Mouse (Mus musculus) heart, embryonic 14.5 days (tissue): ENCODE measurements around the gene Bmpr1b. TPM values are rescaled to one million over a fixed set of nuclear protein-coding genes. Genes with fewer than 3 reads are reported as not detected.

Experiments used
- ATAC-seq: fragments of 200-750 bp; cut with Nextera tagmentation; 2 replicates; pipeline ENCODE4 v1.8.0; 2017; ENCODE audit warnings: low read depth, moderate TSS enrichment; ENCODE audit not compliant: insufficient number of reproducible peaks, insufficient read depth, low FRiP score
- H3K27ac ChIP-seq, 2 experiments: fragments of 200-500 bp in 1 of 2; fragments of 300-500 bp in 1 of 2; sonication (generic) in 1 of 2; replicated peaks in 1 of 2; 2 replicates each; pipeline ENCODE4 v1.5.1; 2012 to 2014; ENCODE audit warnings: low read depth in 2 of 2, low read length in 2 of 2, control low read depth in 1 of 2, mild to moderate bottlenecking in 1 of 2, mixed read lengths in 1 of 2; ENCODE audit not compliant: control insufficient read depth in 1 of 2, insufficient read depth in 1 of 2
- H3K27me3 ChIP-seq: fragments of 300-500 bp; sonication (generic); 2 replicates; pipeline ENCODE4 v1.6.1; 2014; ENCODE audit warnings: mild to moderate bottlenecking, low read length, control low read depth; ENCODE audit not compliant: control insufficient read depth, insufficient read depth
- H3K36me3 ChIP-seq: fragments of 300-500 bp; sonication (generic); 2 replicates; pipeline ENCODE4 v1.6.1; 2014; ENCODE audit warnings: mild to moderate bottlenecking, control low read depth, low read length, mixed read lengths; ENCODE audit not compliant: control insufficient read depth, insufficient read depth
- H3K4me1 ChIP-seq, 2 experiments: fragments of 200-500 bp in 1 of 2; fragments of 300-500 bp in 1 of 2; sonication (generic) in 1 of 2; 2 replicates each; pipeline ENCODE4 v1.6.1; 2012 to 2014; ENCODE audit warnings: low read length in 2 of 2, control low read depth in 1 of 2, mixed read lengths in 1 of 2; ENCODE audit not compliant: control insufficient read depth in 2 of 2, insufficient read depth in 2 of 2
- H3K4me2 ChIP-seq: fragments of 300-500 bp; sonication (generic); 2 replicates; pipeline ENCODE4 v1.6.1; 2014; ENCODE audit warnings: mild to moderate bottlenecking, low read length
- H3K4me3 ChIP-seq, 2 experiments: fragments of 200-500 bp in 1 of 2; fragments of 300-500 bp in 1 of 2; sonication (generic) in 1 of 2; 2 replicates each; pipeline ENCODE4 v1.5.1; 2012 to 2014; ENCODE audit warnings: low read length in 2 of 2, mild to moderate bottlenecking in 2 of 2, control low read depth in 1 of 2, low read depth in 1 of 2, moderate library complexity in 1 of 2; ENCODE audit not compliant: control insufficient read depth in 1 of 2, insufficient read depth in 1 of 2
- H3K9ac ChIP-seq: fragments of 300-500 bp; sonication (generic); 2 replicates; pipeline ENCODE4 v1.6.1; 2014; ENCODE audit warnings: mild to moderate bottlenecking, low read length
- H3K9me3 ChIP-seq: fragments of 300-500 bp; sonication (generic); 2 replicates; pipeline ENCODE4 v1.6.1; 2016; ENCODE audit warnings: low read length, control low read depth; ENCODE audit not compliant: control insufficient read depth
- WGBS: fragments of 180-500 bp; shearing (Covaris S2); extraction: QIAGEN DNeasy Blood & Tissue Kit; methylation state at CpG from one replicate; pipeline ENCODE4 v1.1.7; 2014; 5-methylcytosine and 5-hydroxymethylcytosine counted together
- polyA plus RNA-seq: library from polyadenylated mRNA; unstranded; fragments of >200 nt; fragmentation: Nextera tagmentation; extraction: Ambion mirVana; gene quantifications from 2 replicates; pipeline ENCODE4 v1.2.1, GENCODE M21; 2014

The Bmpr1b gene
- polyA plus RNA-seq, 1 experiment from 2014 or later: 0.70 TPM

DNA sequence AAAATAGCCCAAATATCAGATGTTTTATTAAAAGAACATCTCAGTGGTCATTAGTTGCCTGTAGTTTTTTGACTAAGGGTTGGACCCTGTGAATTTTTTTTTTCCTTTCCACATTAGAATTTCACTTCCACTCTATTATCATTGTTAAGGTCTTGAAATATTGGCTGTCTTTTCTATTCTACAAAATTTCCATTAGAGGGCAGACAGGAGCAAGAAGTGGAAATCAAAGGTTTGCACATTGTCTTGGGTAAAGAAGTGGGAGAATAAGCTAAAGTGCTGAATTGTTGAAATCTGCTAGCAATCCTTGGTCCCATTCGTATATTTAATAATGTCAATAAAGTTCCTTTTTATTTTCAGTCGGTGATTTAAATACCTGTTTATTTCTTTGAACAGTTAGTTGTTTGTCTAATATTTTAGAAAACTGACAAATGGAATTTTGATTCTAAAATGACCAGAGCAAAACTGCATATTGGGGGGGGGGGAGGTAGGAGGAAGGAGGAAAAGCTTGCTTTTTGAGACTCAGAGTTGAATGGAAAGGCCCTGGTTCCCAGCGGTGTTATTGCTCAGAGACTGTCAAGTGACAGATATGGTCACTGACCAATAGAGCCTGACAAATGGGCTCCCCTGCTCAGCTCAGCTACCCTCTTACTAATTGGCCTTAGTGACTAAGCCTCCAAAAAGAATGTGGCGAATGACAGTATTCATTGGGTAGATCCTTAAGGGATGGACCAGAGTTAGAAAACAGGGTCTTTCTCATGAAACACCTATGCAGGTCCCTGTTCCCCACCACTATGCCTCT lies 281.6 kb downstream of the Bmpr1b start:
- H3K4me1 ChIP-seq: no peaks in the 10 kb centered on the region
- no peak overlapping the region for H3K9ac ChIP-seq
- no peak overlapping the region for H3K27ac ChIP-seq
- H3K27me3 ChIP-seq: no peaks in the 10 kb centered on the region
- no peaks in the 10 kb centered on the region for H3K9me3 ChIP-seq
- H3K36me3 ChIP-seq: no peaks in the 10 kb centered on the region
- no peak overlapping the region for H3K4me2 ChIP-seq
- H3K4me3 ChIP-seq: no peak overlapping the region
- 47% methylated on average over 4 of the region's 4 CpGs for WGBS
- no peak for ATAC-seq

DNA sequence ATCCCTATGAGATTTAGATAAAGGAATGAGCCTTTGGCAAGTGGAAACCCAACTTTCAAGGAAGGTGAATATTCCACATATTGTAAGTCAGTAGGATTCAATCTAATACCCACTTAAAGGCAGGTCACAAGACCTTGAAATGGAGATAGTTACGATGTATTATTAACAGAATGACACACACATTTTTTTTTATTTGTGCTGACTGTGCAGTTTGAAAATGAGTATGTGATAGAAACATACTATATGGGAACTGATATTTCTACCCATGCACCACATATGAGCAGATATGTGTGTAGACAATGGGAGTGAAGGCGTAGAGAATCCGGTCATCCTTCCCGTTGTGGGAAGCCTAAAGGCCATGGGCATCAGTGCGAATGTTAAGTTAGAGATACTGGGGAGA lies 285.0 kb downstream of the Bmpr1b start:
- 88% methylated on average over 5 of the region's 5 CpGs for WGBS
- ATAC-seq: no peak
- Histone ChIP-seq H3K27ac (no peak overlapping the region), H3K9me3 (no peaks in the 10 kb centered on the region), H3K9ac (no peak overlapping the region), H3K4me1 (no peaks in the 10 kb centered on the region), H3K36me3 (no peaks in the 10 kb centered on the region), H3K4me3 (no peak overlapping the region), H3K27me3 (no peaks in the 10 kb centered on the region), H3K4me2 (no peak overlapping the region)

DNA sequence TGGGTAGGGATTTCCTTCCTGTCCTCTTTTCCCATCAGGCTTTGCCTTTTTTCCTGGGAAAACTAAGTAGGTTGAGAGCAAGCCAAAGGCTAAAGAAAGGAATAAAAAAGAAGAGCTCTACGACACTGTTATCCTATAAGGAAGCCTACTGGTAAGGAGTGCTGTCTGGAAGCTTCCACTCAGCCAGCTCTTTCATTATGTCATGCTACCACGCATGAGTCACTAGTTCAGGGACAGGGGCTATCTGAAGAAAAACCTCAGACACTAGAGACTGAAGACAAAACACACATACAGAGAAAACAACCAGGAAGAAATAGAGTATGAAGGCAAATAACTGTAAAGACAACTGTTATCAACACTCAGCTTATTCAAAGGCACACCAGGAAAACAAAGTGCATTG lies 286.7 kb downstream of the Bmpr1b start:
- H3K27ac ChIP-seq: no peak overlapping the region
- H3K27me3 ChIP-seq: no peaks in the 10 kb centered on the region
- no peaks in the 10 kb centered on the region for H3K9me3 ChIP-seq
- no peaks in the 10 kb centered on the region for H3K36me3 ChIP-seq
- 54% methylated on average over 2 of the region's 2 CpGs for WGBS
- no peak for ATAC-seq
- H3K4me3 ChIP-seq: no peak overlapping the region
- H3K4me1 ChIP-seq: no peaks in the 10 kb centered on the region
- no peak overlapping the region for H3K9ac ChIP-seq
- no peak overlapping the region for H3K4me2 ChIP-seq

DNA sequence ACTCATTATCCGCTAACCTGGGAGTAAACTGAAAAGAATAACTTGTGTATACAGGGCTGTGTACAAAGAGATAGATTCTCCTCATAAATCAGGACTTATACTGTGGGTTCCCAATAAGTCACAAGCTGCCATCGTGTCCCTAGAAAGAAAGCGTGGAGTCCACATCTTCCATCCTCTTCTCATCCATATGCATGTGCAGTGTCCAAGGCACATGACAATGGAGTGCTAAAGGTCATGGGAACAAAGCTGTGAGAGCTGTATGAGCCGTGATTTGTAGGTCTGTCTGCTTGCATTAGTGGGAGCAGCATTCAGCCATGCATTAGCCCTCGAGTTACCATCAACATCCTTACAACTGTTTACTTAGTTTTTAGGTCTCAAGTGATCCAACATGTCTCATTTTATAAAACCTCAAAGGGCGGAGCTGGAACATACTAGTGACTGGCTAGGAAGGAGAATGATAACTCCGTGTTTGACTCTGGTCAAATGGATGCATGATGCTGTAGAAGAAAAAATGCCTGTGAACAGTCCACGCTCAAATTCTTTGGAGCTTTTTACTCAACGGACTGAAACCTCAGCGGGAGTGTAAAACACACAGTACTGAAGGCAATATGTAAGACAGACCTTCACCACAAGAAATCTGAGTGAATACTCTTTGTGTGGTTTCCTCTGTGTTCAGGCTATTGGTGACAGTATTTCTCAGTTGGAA lies 296.7 kb downstream of the Bmpr1b start:
- ATAC-seq: no peak
- Histone ChIP-seq H3K36me3 (no peaks in the 10 kb centered on the region), H3K9ac (no peak overlapping the region), H3K27ac (no peak overlapping the region), H3K4me2 (no peak overlapping the region), H3K27me3 (no peaks in the 10 kb centered on the region), H3K9me3 (no peaks in the 10 kb centered on the region), H3K4me3 (no peak overlapping the region), H3K4me1 (no peaks in the 10 kb centered on the region)
- 83% methylated on average over 10 of the region's 10 CpGs for WGBS

DNA sequence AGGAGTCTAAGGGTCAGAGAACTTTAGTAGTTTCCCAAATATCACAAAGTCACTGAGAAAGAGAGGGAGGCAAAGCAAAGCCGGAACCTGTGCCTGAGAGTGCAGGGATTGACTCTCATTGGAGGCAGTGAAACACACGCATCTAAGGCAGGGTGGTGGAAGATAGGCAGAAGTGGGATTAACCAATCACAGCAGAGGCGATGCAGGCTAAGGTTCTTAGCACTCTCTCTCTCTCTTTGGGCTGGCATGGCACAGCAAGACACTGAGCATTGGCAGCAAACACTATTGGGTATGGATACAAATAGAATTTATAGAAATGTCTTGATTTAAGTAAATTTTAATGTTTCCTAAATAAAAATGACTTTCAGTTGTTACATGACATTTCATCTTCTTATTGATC lies 297.4 kb downstream of the Bmpr1b start:
- H3K27ac ChIP-seq: no peak overlapping the region
- no peaks in the 10 kb centered on the region for H3K4me1 ChIP-seq
- no peaks in the 10 kb centered on the region for H3K9me3 ChIP-seq
- H3K4me2 ChIP-seq: no peak overlapping the region
- H3K27me3 ChIP-seq: no peaks in the 10 kb centered on the region
- no peaks in the 10 kb centered on the region for H3K36me3 ChIP-seq
- no peak overlapping the region for H3K4me3 ChIP-seq
- 65% methylated on average over 3 of the region's 3 CpGs for WGBS
- no peak for ATAC-seq
- no peak overlapping the region for H3K9ac ChIP-seq

DNA sequence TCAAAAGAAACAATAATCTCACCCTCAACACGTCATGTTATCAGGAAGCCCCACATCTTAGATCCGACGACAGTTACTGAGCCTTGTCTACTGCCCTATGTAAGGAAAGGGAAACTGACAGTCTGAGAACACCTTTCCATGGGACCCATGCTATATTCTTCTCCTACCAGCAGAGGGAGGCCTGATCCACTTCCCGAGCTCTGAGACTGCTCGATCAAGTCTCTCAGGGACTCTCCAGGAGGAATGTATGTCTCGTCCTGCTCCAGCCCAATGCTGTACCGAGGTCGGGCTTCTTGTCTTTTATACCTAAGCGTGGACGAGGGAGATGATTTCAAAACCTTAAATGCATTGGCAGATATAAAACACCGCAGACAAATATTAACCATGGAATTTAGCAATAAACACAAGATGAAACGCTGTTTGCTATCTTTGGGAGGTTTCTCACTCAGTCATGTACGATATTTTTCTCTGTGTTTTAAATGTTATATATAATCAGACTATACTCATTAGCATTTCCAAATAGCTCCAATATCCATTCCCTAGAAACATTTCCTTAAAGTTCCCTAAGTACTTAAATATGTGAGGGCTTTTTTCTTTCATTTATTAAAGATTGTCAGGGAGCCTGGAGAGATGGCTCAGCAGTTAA lies 306.3 kb downstream of the Bmpr1b start:
- Histone ChIP-seq H3K4me1 (no peaks in the 10 kb centered on the region), H3K36me3 (no peaks in the 10 kb centered on the region), H3K27me3 (no peaks in the 10 kb centered on the region), H3K4me3 (no peak overlapping the region), H3K9ac (no peak overlapping the region), H3K27ac (no peak overlapping the region), H3K9me3 (no peaks in the 10 kb centered on the region), H3K4me2 (peak overlapping the region; percentile 51)
- ATAC-seq: 0 out of 2 replicates have a peak, but pooled peaks have one; percentile 35
- WGBS: 15% methylated on average over 13 of the region's 13 CpGs

DNA sequence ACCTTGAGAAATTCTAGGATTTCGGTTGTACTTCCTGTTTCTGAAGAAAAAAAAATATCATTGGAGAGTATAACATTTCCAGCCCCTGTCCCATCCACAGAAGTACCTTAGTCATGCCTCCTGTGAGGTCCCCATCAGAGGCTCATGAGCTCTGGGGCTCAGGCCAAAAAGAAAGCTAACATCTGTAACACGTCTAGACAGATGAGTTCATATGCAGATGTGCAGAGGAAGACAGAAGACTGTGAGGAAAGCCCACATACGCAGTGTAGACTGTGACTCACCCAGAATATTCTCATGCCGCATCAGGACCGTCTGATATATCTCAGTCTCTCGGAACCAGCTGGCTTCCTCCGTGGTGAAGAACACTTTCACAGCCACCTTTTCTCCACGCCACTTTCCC lies 312.1 kb downstream of the Bmpr1b start:
- no peak overlapping the region for H3K4me3 ChIP-seq
- H3K9me3 ChIP-seq: no peaks in the 10 kb centered on the region
- WGBS: 82% methylated on average over 8 of the region's 8 CpGs
- H3K27ac ChIP-seq: no peak overlapping the region
- H3K36me3 ChIP-seq: no peaks in the 10 kb centered on the region
- no peak for ATAC-seq
- H3K4me1 ChIP-seq: 0 out of 4 replicates have a peak, but pooled peaks cover 0 to 4% of the 10 kb centered on the region in 2 experiments
- no peaks in the 10 kb centered on the region for H3K27me3 ChIP-seq
- no peak overlapping the region for H3K9ac ChIP-seq
- H3K4me2 ChIP-seq: no peak overlapping the region
